Mouse (Mus musculus) liver, embryonic 11.5 days (tissue): ENCODE results near the gene Rad9a. TPM values are rescaled to one million over a fixed set of nuclear protein-coding genes. Genes with fewer than 3 reads are reported as not detected.

Source experiments
- ATAC-seq: fragments of 200-750 bp; cut with Nextera tagmentation; replicated peaks from 2 replicates; pipeline ENCODE4 v1.8.0; 2017; ENCODE audit warnings: moderate number of reproducible peaks, mild to moderate bottlenecking, moderate TSS enrichment, moderate library complexity; ENCODE audit not compliant: low FRiP score
- DNase-seq: peaks from one replicate; pipeline ENCODE4 v3.0.0-alpha.2; 2017; ENCODE audit warnings: low spot score
- H3K27ac ChIP-seq: fragments of 300-500 bp; sonication (generic); 2 replicates; pipeline ENCODE4 v1.5.1; 2014; ENCODE audit warnings: mild to moderate bottlenecking, low read depth, low read length, control low read depth
- H3K27me3 ChIP-seq: fragments of 300-500 bp; sonication (generic); replicated peaks from 2 replicates; pipeline ENCODE4 v1.6.1; 2014; ENCODE audit warnings: low read length, mixed read lengths; ENCODE audit not compliant: control insufficient read depth, insufficient read depth
- H3K36me3 ChIP-seq: fragments of 300-500 bp; sonication (generic); 2 replicates; pipeline ENCODE4 v1.6.1; 2014; ENCODE audit warnings: mild to moderate bottlenecking, low read length, moderate library complexity, mixed read lengths; ENCODE audit not compliant: control insufficient read depth, insufficient read depth
- H3K4me1 ChIP-seq: fragments of 300-500 bp; sonication (generic); replicated peaks from 2 replicates; pipeline ENCODE4 v1.6.1; 2014; ENCODE audit warnings: low read length, mixed read lengths; ENCODE audit not compliant: control insufficient read depth, insufficient read depth
- H3K4me2 ChIP-seq: fragments of 300-500 bp; sonication (generic); 2 replicates; pipeline ENCODE4 v1.6.1; 2014; ENCODE audit warnings: mild to moderate bottlenecking, control low read depth, moderate library complexity
- H3K4me3 ChIP-seq: fragments of 300-500 bp; sonication (generic); 2 replicates; pipeline ENCODE4 v1.5.1; 2014; ENCODE audit warnings: low read depth, low read length, control low read depth
- H3K9ac ChIP-seq: fragments of 300-500 bp; sonication (generic); 2 replicates; pipeline ENCODE4 v1.6.1; 2014; ENCODE audit warnings: low read depth, low read length, control low read depth
- H3K9me3 ChIP-seq: fragments of 300-500 bp; sonication (generic); 2 replicates; pipeline ENCODE4 v1.6.1; 2016; ENCODE audit warnings: low read length, inconsistent platforms, mixed read lengths; ENCODE audit not compliant: control insufficient read depth
- WGBS: fragments of 180-500 bp; shearing (Covaris S2); extraction: QIAGEN DNeasy Blood & Tissue Kit; methylation state at CpG from one replicate; pipeline ENCODE4 v1.1.7; 2014; 5-methylcytosine and 5-hydroxymethylcytosine counted together
- polyA plus RNA-seq: library from polyadenylated mRNA; unstranded; fragments of >200 nt; fragmentation: Nextera tagmentation; extraction: Ambion mirVana; gene quantifications from 2 replicates; pipeline ENCODE4 v1.2.1, GENCODE M21; 2014

Gene Rad9a
- polyA plus RNA-seq, 1 experiment from 2014 or later = 38.8 TPM

- Histone ChIP-seq H3K9me3 (no peaks in the 10 kb centered on the region), H3K27ac (peak within 1 kb of the TSS; percentile 72), H3K4me1 (peaks cover 4% of the 10 kb centered on the region), H3K4me2 (peak within 1 kb of the TSS; percentile 66), H3K27me3 (peaks cover 3% of the 10 kb centered on the region; the same call in 1 of the 2 replicates), H3K9ac (peak within 1 kb of the TSS; percentile 58), H3K4me3 (peak within 1 kb of the TSS; percentile 64), H3K36me3 (no peaks in the 10 kb centered on the region)
- ATAC-seq (peak; percentile 93), DNase-seq (peak; percentile 91)
- WGBS = 13% methylated on average over 26 of the region's 26 CpGs
Measured at GRCm38 (mm10) chr19:4231253-4232185, 30.1 kb upstream of the Rad9a start, which contains the start of gene Pold4. Pold4 (plus strand) TSS chr19:4231899.

- no peak overlapping the region for H3K27ac ChIP-seq
- H3K9me3 ChIP-seq = no peaks in the 10 kb centered on the region
- no peaks in the 10 kb centered on the region for H3K36me3 ChIP-seq
- H3K4me2 ChIP-seq = no peak overlapping the region
- DNase-seq (no peak), ATAC-seq (no peak)
- peaks cover 3% of the 10 kb centered on the region; the same call in 1 of the 2 replicates for H3K27me3 ChIP-seq
- H3K4me3 ChIP-seq = no peak overlapping the region
- peaks cover 4% of the 10 kb centered on the region for H3K4me1 ChIP-seq
- WGBS = 71% methylated on average over 8 of the region's 8 CpGs
- no peak overlapping the region for H3K9ac ChIP-seq
Measured at GRCm38 (mm10) chr19:4230415-4230814, 29.0 kb upstream of the Rad9a start.

GRCm38 (mm10) chr19:4229451-4230076 is 28.1 kb upstream of the Rad9a start:
- ATAC-seq = no peak
- Histone ChIP-seq H3K9me3 (no peaks in the 10 kb centered on the region), H3K4me3 (no peak overlapping the region), H3K9ac (no peak overlapping the region), H3K27ac (no peak overlapping the region), H3K4me2 (no peak overlapping the region), H3K36me3 (no peaks in the 10 kb centered on the region), H3K4me1 (peaks cover 4% of the 10 kb centered on the region), H3K27me3 (peaks cover 3% of the 10 kb centered on the region; the same call in 1 of the 2 replicates)
- DNase-seq = no peak
- WGBS = 52% methylated on average over 9 of the region's 9 CpGs

- H3K4me3 ChIP-seq = no peak overlapping the region
- H3K9me3 ChIP-seq = no peaks in the 10 kb centered on the region
- DNase-seq = no peak
- H3K27me3 ChIP-seq = peaks cover 3% of the 10 kb centered on the region; the same call in 1 of the 2 replicates
- no peak overlapping the region for H3K27ac ChIP-seq
- no peaks in the 10 kb centered on the region for H3K36me3 ChIP-seq
- no peak for ATAC-seq
- no peak overlapping the region for H3K4me2 ChIP-seq
- WGBS = 76% methylated on average over 4 of the region's 4 CpGs
- H3K4me1 ChIP-seq = peaks cover 4% of the 10 kb centered on the region
- H3K9ac ChIP-seq = no peak overlapping the region
Measured at GRCm38 (mm10) chr19:4228891-4229290, 27.4 kb upstream of the Rad9a start.

- ATAC-seq = no peak
- Histone ChIP-seq H3K4me2 (no peak overlapping the region), H3K27me3 (peaks cover 3% of the 10 kb centered on the region; the same call in 1 of the 2 replicates), H3K36me3 (no peaks in the 10 kb centered on the region), H3K9me3 (no peaks in the 10 kb centered on the region), H3K9ac (no peak overlapping the region), H3K27ac (no peak overlapping the region), H3K4me1 (peaks cover 4% of the 10 kb centered on the region), H3K4me3 (no peak overlapping the region)
- DNase-seq = no peak
- WGBS = 10% methylated on average over 8 of the region's 8 CpGs
Measured at GRCm38 (mm10) chr19:4227894-4228678, 26.6 kb upstream of the Rad9a start.

- no peaks in the 10 kb centered on the region for H3K36me3 ChIP-seq
- no peak overlapping the region for H3K4me2 ChIP-seq
- H3K4me1 ChIP-seq = peaks cover 6% of the 10 kb centered on the region
- peaks cover 3% of the 10 kb centered on the region; the same call in 1 of the 2 replicates for H3K27me3 ChIP-seq
- H3K9ac ChIP-seq = no peak overlapping the region
- H3K27ac ChIP-seq = no peak overlapping the region
- ATAC-seq = no peak
- WGBS = 61% methylated on average over 5 of the region's 5 CpGs
- H3K9me3 ChIP-seq = no peaks in the 10 kb centered on the region
- H3K4me3 ChIP-seq = no peak overlapping the region
- no peak for DNase-seq
Measured at GRCm38 (mm10) chr19:4227446-4227845, 26.0 kb upstream of the Rad9a start.

GRCm38 (mm10) chr19:4226779-4227178 is 25.3 kb upstream of the Rad9a start:
- no peak for ATAC-seq
- H3K27me3 ChIP-seq = peaks cover 7% of the 10 kb centered on the region

GRCm38 (mm10) chr19:4222165-4222564 is 20.7 kb upstream of the Rad9a start:
- Histone ChIP-seq H3K36me3 (no peaks in the 10 kb centered on the region), H3K27ac (no peak overlapping the region; the same call in 1 of the 2 replicates), H3K9ac (no peak overlapping the region), H3K4me1 (peaks cover 32% of the 10 kb centered on the region), H3K4me3 (no peak overlapping the region), H3K27me3 (peaks cover 21% of the 10 kb centered on the region), H3K9me3 (no peaks in the 10 kb centered on the region), H3K4me2 (no peak overlapping the region)
- WGBS = 65% methylated on average over 11 of the region's 11 CpGs
- no peak for ATAC-seq
- no peak for DNase-seq

More at GRCm38 (mm10) chr19:4226779-4227178, 25.3 kb upstream of the Rad9a start:
- H3K9ac ChIP-seq = no peak overlapping the region
- no peaks in the 10 kb centered on the region for H3K9me3 ChIP-seq
- H3K27ac ChIP-seq = no peak overlapping the region
- no peak for DNase-seq
- H3K4me2 ChIP-seq = no peak overlapping the region
- no peaks in the 10 kb centered on the region for H3K36me3 ChIP-seq
- peaks cover 12% of the 10 kb centered on the region for H3K4me1 ChIP-seq
- no peak overlapping the region for H3K4me3 ChIP-seq
- WGBS = 84% methylated on average over 7 of the region's 7 CpGs
